Mouse (Mus musculus): ENCODE measurements around the gene Ric8b.

Ric8b gene

DNA sequence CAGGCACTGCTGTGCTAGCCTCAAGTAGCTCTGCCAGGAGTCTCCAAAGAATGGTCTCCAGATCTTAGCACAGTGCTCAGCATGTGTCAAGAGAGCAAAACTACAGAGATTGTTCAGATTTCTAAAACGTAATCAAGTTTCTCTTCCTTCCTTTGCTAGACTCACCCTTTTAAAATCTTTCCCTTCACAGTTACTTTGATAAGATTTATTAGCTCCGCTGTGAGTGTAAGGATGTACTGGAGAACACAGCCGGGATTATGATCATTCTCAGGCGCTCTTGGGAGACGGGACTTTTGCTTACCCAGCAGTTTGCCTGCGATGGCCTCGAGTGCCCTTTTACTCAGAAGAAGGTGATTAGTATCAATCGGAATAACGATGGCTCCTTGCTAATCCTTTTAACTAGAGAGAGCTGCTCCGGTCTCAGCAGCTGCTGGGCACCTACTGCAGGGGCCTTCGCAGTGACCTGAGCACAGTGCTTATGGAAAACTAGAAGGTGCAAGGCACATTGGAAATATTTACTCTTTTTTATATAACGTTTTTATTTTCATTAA is 43.0 kb downstream of the Ric8b start:
- no peak for DNase-seq (ENCODE audit: low read depth, low spot score)

GRCm38 (mm10) chr10:84963126-84963525 is 45.7 kb downstream of the Ric8b start:
- no peak for DNase-seq (ENCODE audit: low read depth, low spot score)

GRCm38 (mm10) chr10:84963726-84964125 is 46.3 kb downstream of the Ric8b start:
- no peak for DNase-seq (ENCODE audit: low read depth, low spot score)

- no peak for DNase-seq (ENCODE audit: low read depth, low spot score)
Measured at GRCm38 (mm10) chr10:84966542-84966941, 49.1 kb downstream of the Ric8b start.

- DNase-seq (ENCODE audit: low read depth, low spot score) = no peak
Measured at GRCm38 (mm10) chr10:84967645-84968044, 50.2 kb downstream of the Ric8b start.

GRCm38 (mm10) chr10:84968852-84969704 is 51.7 kb downstream of the Ric8b start:
- DNase-seq (ENCODE audit: low read depth, low spot score) = no peak

GRCm38 (mm10) chr10:84975264-84975663 is 57.8 kb downstream of the Ric8b start:
- no peak for DNase-seq (ENCODE audit: low read depth, low spot score)

DNA sequence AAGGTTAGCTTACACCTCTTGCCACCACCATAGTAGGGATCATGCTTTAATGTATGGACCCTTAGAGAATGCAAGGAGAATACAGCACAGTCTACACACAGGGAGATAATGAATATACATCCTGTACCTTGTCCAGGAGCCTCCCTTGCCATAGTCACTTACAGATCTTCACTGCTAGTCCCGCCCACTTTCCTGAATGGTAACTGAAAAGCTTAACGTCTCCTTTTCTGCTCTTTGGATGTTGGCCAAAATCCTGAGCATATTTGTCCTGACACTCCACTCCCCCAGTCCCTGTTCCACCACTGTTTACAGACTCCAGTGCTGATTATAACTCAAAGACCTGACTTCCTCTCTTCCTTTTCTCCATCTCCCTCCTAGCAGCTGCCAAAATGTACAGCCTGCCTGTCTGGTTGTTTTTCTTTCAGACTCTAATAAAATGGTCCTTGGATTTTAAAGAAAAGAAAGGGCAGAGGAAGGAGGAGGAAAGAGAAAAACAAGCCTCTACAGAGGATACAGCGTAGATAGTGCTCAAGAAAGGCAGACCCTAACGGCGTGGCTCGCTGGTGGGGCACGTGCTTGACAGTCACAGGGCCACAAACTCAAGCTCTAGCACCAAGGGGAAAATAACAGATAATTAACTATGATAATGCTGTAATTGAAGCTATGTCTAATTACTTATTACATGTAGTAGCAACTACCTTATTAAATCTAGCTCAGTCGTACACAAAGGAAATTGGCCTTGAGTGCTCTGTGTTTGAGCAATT is 59.4 kb downstream of the Ric8b start:
- DNase-seq (ENCODE audit: low read depth, low spot score) = no peak

DNA sequence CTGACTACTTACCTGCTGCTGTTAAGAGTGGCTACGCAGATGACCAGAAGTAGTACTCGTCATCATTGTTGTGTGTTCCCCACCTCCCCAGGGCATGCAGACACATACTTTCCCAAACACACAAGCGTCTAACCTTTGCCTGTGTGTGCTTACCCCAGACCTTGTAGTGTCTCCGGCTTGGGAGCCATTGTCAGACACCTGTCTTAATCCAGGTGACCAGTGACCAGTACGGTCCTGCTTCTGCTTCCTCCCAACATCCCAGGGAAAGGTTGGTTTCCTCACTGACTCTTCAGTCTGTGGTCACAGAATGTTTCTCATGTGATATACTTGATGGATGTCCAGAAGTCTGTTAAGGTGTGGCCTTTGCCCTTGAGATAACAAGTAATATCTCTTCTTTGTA is 62.9 kb downstream of the Ric8b start:
- no peak for DNase-seq (ENCODE audit: low read depth, low spot score)

- DNase-seq (ENCODE audit: low read depth, low spot score) = no peak
Measured at GRCm38 (mm10) chr10:84981441-84981840, 64.0 kb downstream of the Ric8b start.

GRCm38 (mm10) chr10:84982675-84983074 is 65.3 kb downstream of the Ric8b start:
- no peak for DNase-seq (ENCODE audit: low read depth, low spot score)

DNA sequence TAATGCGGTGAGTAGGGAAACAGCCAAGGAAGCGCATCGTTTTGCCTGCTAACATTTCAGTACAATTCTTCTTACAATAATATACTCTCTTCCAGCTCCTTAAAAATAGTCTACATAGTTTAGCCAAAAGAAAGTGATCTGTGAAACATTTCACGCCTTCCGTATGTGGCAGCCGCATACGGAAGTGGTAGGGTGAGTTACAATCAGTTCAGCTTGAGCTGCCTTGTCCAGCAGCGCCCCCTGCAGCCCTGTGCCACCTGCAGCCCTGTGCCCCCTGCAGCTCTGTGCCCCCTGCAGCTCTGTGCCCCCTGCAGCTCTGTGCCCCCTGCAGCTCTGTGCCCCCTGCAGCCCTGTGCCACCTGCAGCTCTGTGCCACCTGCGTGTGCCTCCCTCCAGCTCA is 68.5 kb downstream of the Ric8b start:
- DNase-seq (ENCODE audit: low read depth, low spot score) = no peak

- no peak for DNase-seq (ENCODE audit: low read depth, low spot score)
Measured at GRCm38 (mm10) chr10:84987666-84988065, 70.2 kb downstream of the Ric8b start.

DNA sequence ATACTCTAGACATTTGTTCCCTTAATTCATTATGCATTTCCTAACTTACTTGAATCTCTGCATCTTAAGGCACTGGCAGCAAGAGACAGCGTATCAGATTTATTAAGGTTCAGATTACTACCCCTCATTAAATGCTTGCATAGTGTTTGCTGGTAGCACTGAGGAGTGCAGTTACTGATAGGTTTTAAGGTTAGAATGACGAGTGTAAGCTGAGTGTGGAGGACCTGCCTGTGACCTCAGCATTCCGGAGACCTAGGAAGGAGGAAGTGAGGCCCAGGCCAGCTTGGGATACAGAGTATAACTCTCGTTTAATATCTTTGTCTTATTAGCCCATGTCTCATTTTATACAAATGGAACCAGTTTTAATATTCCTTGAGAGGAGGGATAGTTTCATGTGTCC is 71.2 kb downstream of the Ric8b start:
- DNase-seq (ENCODE audit: low read depth, low spot score) = no peak

DNA sequence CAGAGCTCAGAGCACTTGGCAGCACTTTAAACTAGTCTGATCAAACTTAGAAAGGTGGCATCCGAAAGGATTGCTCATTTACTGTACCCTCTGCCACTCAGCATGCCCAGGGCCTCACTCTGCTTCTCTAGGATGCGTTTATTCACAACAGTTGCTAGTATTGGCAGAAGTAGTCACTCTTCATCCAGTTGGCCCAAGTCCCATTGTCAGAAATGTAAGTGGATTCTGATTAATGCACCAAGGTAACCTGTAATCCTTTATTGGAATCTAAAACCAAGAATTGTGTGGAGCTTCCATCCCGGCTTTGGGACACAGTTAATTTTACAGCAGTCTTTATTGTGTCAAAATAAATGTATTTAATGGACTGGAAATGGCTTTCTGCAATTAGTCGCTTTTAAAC is 76.9 kb downstream of the Ric8b start:
- DNase-seq (ENCODE audit: low read depth, low spot score) = no peak

- DNase-seq (ENCODE audit: low read depth, low spot score) = no peak
Measured at GRCm38 (mm10) chr10:84994971-84995370, 77.6 kb downstream of the Ric8b start.

DNA sequence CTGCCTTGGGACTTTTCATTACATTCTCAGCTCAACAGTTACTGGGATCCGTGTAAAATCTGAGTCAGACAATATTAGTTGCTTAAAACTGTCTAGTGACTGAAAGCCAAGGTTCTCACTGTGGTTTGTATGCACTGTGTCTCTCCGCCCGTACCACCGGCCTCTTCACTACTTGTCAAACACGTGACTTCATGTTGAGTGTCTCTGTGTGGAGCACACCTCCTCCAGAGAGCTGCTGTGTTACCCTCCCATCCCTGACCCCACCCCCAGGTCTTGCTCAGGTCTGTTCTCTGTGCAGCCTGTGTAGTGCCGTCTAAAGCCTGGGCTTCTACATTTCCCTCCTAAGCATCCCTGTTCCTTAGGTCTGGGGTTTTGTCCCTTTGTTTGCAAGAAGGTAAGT is 79.0 kb downstream of the Ric8b start:
- no peak for DNase-seq (ENCODE audit: low read depth, low spot score)

- no peak for DNase-seq (ENCODE audit: low read depth, low spot score)
Measured at GRCm38 (mm10) chr10:84997571-84998224, 80.3 kb downstream of the Ric8b start.

GRCm38 (mm10) chr10:84998225-84998579 is 80.8 kb downstream of the Ric8b start:
- DNase-seq (ENCODE audit: low read depth, low spot score) = no peak

- no peak for DNase-seq (ENCODE audit: low read depth, low spot score)
Measured at GRCm38 (mm10) chr10:85001920-85002319, 84.5 kb downstream of the Ric8b start.

DNA sequence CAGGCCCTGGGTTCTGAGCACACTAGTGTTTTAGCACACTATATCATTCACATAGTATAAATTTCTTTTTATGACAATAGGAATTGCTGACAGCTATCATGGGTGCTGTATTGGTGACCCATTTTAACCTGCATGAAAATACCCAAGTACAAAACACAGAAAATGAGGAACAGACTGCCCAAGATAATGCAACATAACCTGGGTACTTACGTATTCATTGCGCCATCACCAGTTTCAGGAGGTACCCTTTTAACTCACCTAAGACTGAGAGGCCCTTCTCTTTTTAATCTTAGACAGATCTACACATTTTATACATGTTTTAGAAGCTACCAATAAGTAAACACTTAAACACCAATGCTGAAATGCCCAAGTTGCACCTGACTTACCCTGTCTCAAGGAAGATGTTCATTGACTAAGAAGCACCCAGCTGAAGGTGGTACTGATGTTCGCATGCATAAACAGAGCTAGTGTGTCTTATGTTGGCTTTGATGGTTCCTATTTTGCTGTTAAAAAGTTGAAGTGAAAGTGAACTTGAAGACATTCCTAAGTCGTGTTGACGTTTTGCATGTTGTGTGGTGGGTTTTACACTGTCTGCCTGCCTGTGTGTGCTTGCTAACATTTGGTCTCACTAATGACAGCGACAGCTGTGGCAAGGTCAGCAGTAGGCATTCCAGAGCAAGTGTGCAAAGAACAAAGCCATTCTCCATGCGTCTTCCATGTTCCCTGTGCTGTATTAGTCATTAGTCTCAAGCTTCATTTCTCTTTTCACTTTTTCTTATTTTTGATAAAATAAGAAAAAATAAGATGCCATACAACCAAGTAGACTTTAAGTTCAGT is 86.0 kb downstream of the Ric8b start:
- no peak for DNase-seq (ENCODE audit: low read depth, low spot score)
